Mouse (Mus musculus): ENCODE data around the gene Plb1. TPM values are rescaled to one million over a fixed set of nuclear protein-coding genes. Genes with fewer than 3 reads are reported as not detected.

Plb1 gene
- total and polyA plus RNA-seq, 2 experiments from 2014 or later, result 0.38 to 0.50 TPM

DNA sequence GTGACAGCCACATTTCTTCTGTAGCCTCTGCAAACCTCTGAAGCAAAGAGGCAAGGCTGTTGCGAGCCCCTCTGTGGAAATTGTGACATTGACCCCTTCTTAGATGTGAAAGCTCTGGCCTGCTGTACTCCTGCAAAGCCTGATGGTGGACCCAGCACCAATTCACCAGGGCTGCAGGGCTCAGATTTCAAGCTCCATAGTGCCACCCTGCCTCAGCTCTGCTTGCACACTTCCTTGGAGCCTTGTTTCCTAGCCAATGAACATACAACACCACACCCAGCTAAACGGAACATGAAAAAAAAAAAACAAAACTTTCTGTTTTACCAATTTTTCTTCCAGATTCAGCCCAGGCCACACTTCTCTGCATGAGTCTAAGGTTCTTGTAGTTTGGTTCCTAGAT is 74.6 kb downstream of the Plb1 start:
- H3K9me3 ChIP-seq (ENCODE audit: low read length), result no peaks in the 10 kb centered on the region
- no peak for TF ChIP-seq CTCF (IDR thresholded peaks at IDR 0.05; ENCODE audit: low read depth)
- no peaks in the 10 kb centered on the region for H3K36me3 ChIP-seq (ENCODE audit: insufficient read depth)
- H3K27me3 ChIP-seq (ENCODE audit: insufficient read depth, low read length), result no peaks in the 10 kb centered on the region
- no peak overlapping the region for H3K4me3 ChIP-seq (ENCODE audit: low read depth, low read length)
- no peak overlapping the region for H3K4me2 ChIP-seq (ENCODE audit: low read depth)
- DNase-seq (no peak), ATAC-seq (no peak)
- no peak overlapping the region for H3K27ac ChIP-seq (ENCODE audit: low read depth, low read length)
- 0 out of 2 replicates have a peak, but pooled peaks cover 4% of the 10 kb centered on the region for H3K4me1 ChIP-seq (ENCODE audit: insufficient read depth)
- no peak overlapping the region for H3K9ac ChIP-seq
- 76% methylated on average over 2 of the region's 2 CpGs for WGBS

DNA sequence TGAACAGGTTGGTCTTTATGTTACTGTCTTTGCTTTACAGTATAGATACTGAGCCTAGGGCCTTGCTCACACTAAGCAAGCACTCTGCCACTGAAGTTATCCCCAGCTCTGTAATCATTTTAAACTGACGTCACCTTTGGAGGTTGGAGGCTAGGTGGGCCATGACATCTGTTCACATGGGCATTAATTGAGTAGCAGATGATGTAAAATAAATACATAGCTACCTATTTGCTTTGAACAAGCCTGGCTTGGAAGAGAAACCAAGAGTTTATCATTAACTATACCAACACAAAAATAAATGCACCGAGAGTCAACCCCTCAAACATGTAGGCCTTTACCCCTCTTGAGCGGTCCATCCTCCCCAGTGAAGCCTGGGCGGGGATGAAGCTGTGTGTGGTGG is 76.1 kb downstream of the Plb1 start:
- no peak overlapping the region for H3K4me2 ChIP-seq (ENCODE audit: low read depth)
- H3K27ac ChIP-seq (ENCODE audit: low read depth, low read length), result no peak overlapping the region
- ATAC-seq, result no peak
- no peak overlapping the region for H3K9ac ChIP-seq
- WGBS, result 93% methylated on average over 4 of the region's 4 CpGs
- H3K9me3 ChIP-seq (ENCODE audit: low read length), result no peaks in the 10 kb centered on the region
- no peaks in the 10 kb centered on the region for H3K36me3 ChIP-seq (ENCODE audit: insufficient read depth)
- no peaks in the 10 kb centered on the region for H3K4me1 ChIP-seq (ENCODE audit: insufficient read depth)
- DNase-seq, result no peak
- no peaks in the 10 kb centered on the region for H3K27me3 ChIP-seq (ENCODE audit: insufficient read depth, low read length)
- no peak for TF ChIP-seq CTCF (IDR thresholded peaks at IDR 0.05; ENCODE audit: low read depth)
- H3K4me3 ChIP-seq (ENCODE audit: low read depth, low read length), result no peak overlapping the region

DNA sequence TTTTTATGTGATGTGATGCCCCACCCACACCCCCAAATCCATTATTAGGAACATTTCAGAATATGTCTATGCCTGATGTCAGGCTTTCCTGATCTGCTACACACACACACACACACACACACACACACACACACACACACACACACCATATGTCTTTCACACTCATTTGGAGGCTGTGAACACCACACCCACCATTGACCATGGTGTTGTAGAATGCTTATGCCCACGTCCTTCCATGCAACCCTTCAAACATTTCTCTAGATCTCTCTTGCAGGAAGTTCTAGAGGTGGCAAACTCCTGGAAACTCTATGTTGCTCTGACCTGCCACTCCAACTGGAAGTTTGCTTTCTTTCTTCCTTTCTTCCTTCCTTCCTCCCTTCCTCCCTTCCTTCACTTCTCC is 77.2 kb downstream of the Plb1 start:
- TF ChIP-seq CTCF (IDR thresholded peaks at IDR 0.05; ENCODE audit: low read depth), result no peak
- no peaks in the 10 kb centered on the region for H3K9me3 ChIP-seq (ENCODE audit: low read length)
- DNase-seq (no peak), ATAC-seq (no peak)
- H3K4me2 ChIP-seq (ENCODE audit: low read depth), result no peak overlapping the region
- H3K36me3 ChIP-seq (ENCODE audit: insufficient read depth), result no peaks in the 10 kb centered on the region
- no peaks in the 10 kb centered on the region for H3K27me3 ChIP-seq (ENCODE audit: insufficient read depth, low read length)
- H3K9ac ChIP-seq, result no peak overlapping the region
- no peaks in the 10 kb centered on the region for H3K4me1 ChIP-seq (ENCODE audit: insufficient read depth)
- H3K27ac ChIP-seq (ENCODE audit: low read depth, low read length), result no peak overlapping the region
- no peak overlapping the region for H3K4me3 ChIP-seq (ENCODE audit: low read depth, low read length)
- WGBS, result 67% methylated on average over 1 of the region's 1 CpGs

DNA sequence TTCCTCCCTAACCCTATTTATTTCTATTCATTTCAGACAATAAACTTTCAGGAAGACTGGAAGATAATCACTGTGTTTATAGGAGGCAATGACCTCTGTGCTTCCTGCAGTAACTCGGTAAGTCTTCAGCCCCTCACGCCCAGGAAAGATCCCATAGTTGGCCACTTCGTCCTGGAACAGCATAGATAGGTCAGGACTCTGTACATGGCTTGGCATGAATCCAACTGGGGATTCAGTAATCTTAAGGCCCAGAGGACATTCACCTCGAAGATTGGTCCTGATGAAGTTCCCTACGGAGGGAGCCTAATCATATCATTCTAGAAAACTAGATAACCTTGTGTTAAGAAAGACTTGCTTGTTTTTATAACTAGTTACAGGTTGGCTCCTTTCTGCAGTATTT is 78.3 kb downstream of the Plb1 start:
- H3K4me2 ChIP-seq (ENCODE audit: low read depth), result no peak overlapping the region
- DNase-seq (no peak), ATAC-seq (no peak)
- no peak overlapping the region for H3K27ac ChIP-seq (ENCODE audit: low read depth, low read length)
- no peaks in the 10 kb centered on the region for H3K4me1 ChIP-seq (ENCODE audit: insufficient read depth)
- 81% methylated on average over 5 of the region's 5 CpGs for WGBS
- H3K9ac ChIP-seq, result no peak overlapping the region
- TF ChIP-seq CTCF (IDR thresholded peaks at IDR 0.05; ENCODE audit: low read depth), result no peak
- no peaks in the 10 kb centered on the region for H3K9me3 ChIP-seq (ENCODE audit: low read length)
- H3K36me3 ChIP-seq (ENCODE audit: insufficient read depth), result no peaks in the 10 kb centered on the region
- H3K4me3 ChIP-seq (ENCODE audit: low read depth, low read length), result no peak overlapping the region
- H3K27me3 ChIP-seq (ENCODE audit: insufficient read depth, low read length), result no peaks in the 10 kb centered on the region

DNA sequence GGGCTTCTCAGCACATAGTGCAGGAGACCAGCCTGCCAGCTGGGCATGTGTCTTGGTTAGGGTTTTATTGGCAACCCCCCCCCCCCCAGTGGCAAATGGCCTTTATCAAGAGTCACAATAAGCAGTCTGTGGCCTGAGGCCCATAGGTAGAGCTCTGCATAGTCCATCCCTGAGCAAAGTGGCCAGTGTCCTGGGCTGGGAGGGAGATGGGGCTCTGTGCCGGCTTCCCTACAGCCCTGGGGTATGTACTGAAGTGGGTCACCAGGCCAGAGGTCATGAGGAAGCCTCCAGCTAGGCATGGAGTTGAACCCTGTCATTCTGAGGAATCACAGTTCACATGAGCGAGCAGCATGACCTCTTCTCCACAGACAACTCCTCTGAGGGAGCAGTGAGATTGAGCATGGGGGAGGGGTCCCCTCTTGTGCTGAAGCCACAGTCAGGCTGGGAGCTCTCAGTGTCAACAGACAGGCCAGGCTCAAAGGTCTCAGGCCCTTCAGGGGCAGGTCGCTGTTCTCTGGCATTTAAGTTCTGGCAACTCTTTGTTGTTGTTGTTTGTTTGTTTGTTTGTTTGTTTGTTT is 79.2 kb downstream of the Plb1 start:
- Histone ChIP-seq H3K4me2 (ENCODE audit: low read depth) (no peak overlapping the region), H3K4me3 (ENCODE audit: low read depth, low read length) (no peak overlapping the region), H3K27me3 (ENCODE audit: insufficient read depth, low read length) (no peaks in the 10 kb centered on the region), H3K27ac (ENCODE audit: low read depth, low read length) (no peak overlapping the region), H3K36me3 (ENCODE audit: insufficient read depth) (no peaks in the 10 kb centered on the region), H3K9me3 (ENCODE audit: low read length) (no peaks in the 10 kb centered on the region), H3K4me1 (ENCODE audit: insufficient read depth) (no peaks in the 10 kb centered on the region), H3K9ac (no peak overlapping the region)
- no peak for TF ChIP-seq CTCF (IDR thresholded peaks at IDR 0.05; ENCODE audit: low read depth)
- DNase-seq, result no peak
- WGBS, result 79% methylated on average over 3 of the region's 3 CpGs
- ATAC-seq, result no peak

DNA sequence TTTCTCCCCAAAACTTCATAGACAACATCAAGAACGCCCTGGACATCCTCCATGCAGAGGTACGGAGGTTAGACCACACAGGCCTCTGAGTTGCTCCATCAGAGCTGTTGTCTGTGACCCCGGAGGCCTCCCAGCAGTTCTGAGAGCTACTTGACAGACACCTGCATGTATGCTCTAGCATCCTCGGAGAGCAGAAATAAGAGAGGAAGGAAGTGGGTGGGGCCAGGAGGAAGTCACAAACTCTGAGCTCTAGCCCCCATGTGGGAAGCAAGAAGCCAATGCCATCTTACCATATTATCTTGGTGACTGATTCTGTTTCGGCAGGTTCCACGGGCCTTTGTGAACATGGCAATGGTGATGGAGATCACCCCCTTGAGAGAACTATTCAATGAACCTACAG is 81.2 kb downstream of the Plb1 start:
- DNase-seq (no peak), ATAC-seq (no peak)
- no peak overlapping the region for H3K9ac ChIP-seq
- no peaks in the 10 kb centered on the region for H3K9me3 ChIP-seq (ENCODE audit: low read length)
- no peaks in the 10 kb centered on the region for H3K36me3 ChIP-seq (ENCODE audit: insufficient read depth)
- no peaks in the 10 kb centered on the region for H3K4me1 ChIP-seq (ENCODE audit: insufficient read depth)
- no peak overlapping the region for H3K4me2 ChIP-seq (ENCODE audit: low read depth)
- H3K4me3 ChIP-seq (ENCODE audit: low read depth, low read length), result no peak overlapping the region
- no peaks in the 10 kb centered on the region for H3K27me3 ChIP-seq (ENCODE audit: insufficient read depth, low read length)
- 84% methylated on average over 6 of the region's 6 CpGs for WGBS
- TF ChIP-seq CTCF (IDR thresholded peaks at IDR 0.05; ENCODE audit: low read depth), result no peak
- no peak overlapping the region for H3K27ac ChIP-seq (ENCODE audit: low read depth, low read length)

DNA sequence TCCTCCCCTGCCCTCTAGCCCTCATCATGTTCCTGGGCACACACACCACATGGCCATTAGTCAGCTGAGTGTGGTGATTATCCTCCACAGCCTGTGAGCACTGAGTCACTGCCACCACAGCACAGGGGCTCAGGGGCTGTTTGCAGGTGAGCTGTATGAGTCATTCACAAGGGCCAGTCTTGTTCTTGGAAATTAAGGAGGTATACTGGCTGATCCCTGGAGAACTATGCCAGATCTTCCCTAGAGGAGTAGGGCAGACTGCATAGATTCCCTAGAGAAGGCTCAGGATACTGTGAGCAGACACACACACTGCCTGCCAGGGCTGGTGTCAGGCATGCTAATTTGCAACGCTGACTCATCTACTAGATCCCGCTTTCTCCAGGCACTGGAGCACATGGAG is 82.2 kb downstream of the Plb1 start:
- no peaks in the 10 kb centered on the region for H3K27me3 ChIP-seq (ENCODE audit: insufficient read depth, low read length)
- ATAC-seq, result peak; percentile 76
- DNase-seq, result peak; percentile 42
- H3K27ac ChIP-seq (ENCODE audit: low read depth, low read length), result no peak overlapping the region
- no peak overlapping the region for H3K9ac ChIP-seq
- no peak overlapping the region for H3K4me2 ChIP-seq (ENCODE audit: low read depth)
- H3K4me3 ChIP-seq (ENCODE audit: low read depth, low read length), result no peak overlapping the region
- no peaks in the 10 kb centered on the region for H3K9me3 ChIP-seq (ENCODE audit: low read length)
- WGBS, result 58% methylated on average over 2 of the region's 2 CpGs
- H3K36me3 ChIP-seq (ENCODE audit: insufficient read depth), result no peaks in the 10 kb centered on the region
- H3K4me1 ChIP-seq (ENCODE audit: insufficient read depth), result no peaks in the 10 kb centered on the region
- no peak for TF ChIP-seq CTCF (IDR thresholded peaks at IDR 0.05; ENCODE audit: low read depth)
